8 mouse cellular contexts compared by ENCODE assay signal in genomic region chr16:45192613-45193012, GRCm38 (mm10). TPM values are rescaled to one million over a fixed set of nuclear protein-coding genes. Genes with fewer than 3 reads are reported as not detected.
DNase-seq lines count a peak whose midpoint lies in the region; ATAC-seq and TF ChIP-seq lines count a peak whose summit lies in the region.

No protein-coding gene starts in this region.

- TF ChIP-seq EP300 in liver, postnatal 0 days (IDR thresholded peaks at IDR 0.05; ENCODE audit: low read depth): no peak

- no peak overlapping the region for H3K4me2 ChIP-seq in liver, postnatal 0 days (ENCODE audit: low read depth, low read length)

- 0% methylated on average over 1 of the region's 1 CpGs for WGBS in liver, postnatal 0 days (ENCODE audit: insufficient replicate concordance)
- WGBS in thymus, adult 2 months: 0% methylated on average over 1 of the region's 1 CpGs

- H3K27me3 ChIP-seq in liver, postnatal 0 days (ENCODE audit: insufficient read depth, low read length): no peaks in the 10 kb centered on the region
- no peaks in the 10 kb centered on the region for H3K27me3 ChIP-seq in thymus, adult 2 months (ENCODE audit: control insufficient read depth, insufficient read depth, low read length)

- DNase-seq in CD4-positive helper T cell, adult 2 months (ENCODE audit: low read depth, low spot score): peak; percentile 75
- peak; percentile 82 for DNase-seq in adrenal gland, postnatal 14 days
- peak; percentile 65 for DNase-seq in embryo, embryonic 9.5 days (ENCODE audit: extremely low spot score)
- DNase-seq in heart, adult 8-10 months (ENCODE audit: low spot score): peak; percentile 71
- DNase-seq in kidney, postnatal 25 days: peak; percentile 79 to 90
- peak; percentile 76 for DNase-seq in liver, postnatal 0 days
- DNase-seq in ovary, adult 18-20 months (ENCODE audit: low spot score): peak; percentile 13
- peak; percentile 76 for DNase-seq in thymus, adult 2 months

- no peak overlapping the region for H3K9ac ChIP-seq in liver, postnatal 0 days (replicated peaks)

- no peak overlapping the region for H3K27ac ChIP-seq in liver, postnatal 0 days (ENCODE audit: low read depth)
- H3K27ac ChIP-seq in thymus, adult 2 months (ENCODE audit: control insufficient read depth, insufficient read depth, low read length): no peak overlapping the region

- no peak overlapping the region for H3K4me3 ChIP-seq in liver, postnatal 0 days (ENCODE audit: low read depth, low read length)
- H3K4me3 ChIP-seq in thymus, adult 2 months (ENCODE audit: control insufficient read depth, insufficient read depth, low read length): no peak overlapping the region

- peaks cover 20% of the 10 kb centered on the region for H3K36me3 ChIP-seq in liver, postnatal 0 days (replicated peaks; ENCODE audit: insufficient read depth, low read length)
- no peaks in the 10 kb centered on the region; the same call in none of the 2 replicates for H3K36me3 ChIP-seq in thymus, adult 2 months (ENCODE audit: control insufficient read depth, insufficient read depth, low read length)

- no peaks in the 10 kb centered on the region for H3K9me3 ChIP-seq in liver, postnatal 0 days (ENCODE audit: low read length)

- no peak for TF ChIP-seq POLR2A in thymus, adult 2 months (IDR thresholded peaks at IDR 0.05; ENCODE audit: control insufficient read depth, extremely low read depth, insufficient read depth, low read length, poor library complexity)

- no peaks in the 10 kb centered on the region for H3K4me1 ChIP-seq in liver, postnatal 0 days (ENCODE audit: insufficient read depth)
- no peaks in the 10 kb centered on the region for H3K4me1 ChIP-seq in thymus, adult 2 months (replicated peaks; ENCODE audit: control insufficient read depth, insufficient read depth, low read length)

- no peak for ATAC-seq in liver, postnatal 0 days

- TF ChIP-seq CTCF in liver, postnatal 0 days (IDR thresholded peaks at IDR 0.05; ENCODE audit: low read depth): peak; percentile 89
- TF ChIP-seq CTCF in thymus, adult 2 months (IDR thresholded peaks at IDR 0.05; ENCODE audit: borderline replicate concordance, control insufficient read depth, extremely low read depth, insufficient read depth, low read length, poor library complexity): no peak

RNA-seq across cellular contexts. Expression of gene Btla, which starts 31.5 kb away (rescaled TPM):
- 1.0 and 13.8 TPM in 2 replicates for total RNA-seq in adrenal gland, postnatal 14 days (2021)
- under 1 TPM; 0.37 to 0.43 (median 0.39) TPM for total RNA-seq in heart, adult 8-10 months (2022)
- 0.62 and 0.87 TPM in 2 replicates for polyA plus RNA-seq in liver, postnatal 0 days (2015; fragmentation: Nextera tagmentation; extraction: Ambion mirVana)
- 4.2 and 5.0 TPM in 2 replicates for polyA plus RNA-seq in thymus, adult 2 months (2012; rRNA removed)

RNA-seq across cellular contexts. Expression of gene Atg3, which starts 34.0 kb away (rescaled TPM):
- total RNA-seq in adrenal gland, postnatal 14 days (2021): 55.1 and 55.5 TPM in 2 replicates
- total RNA-seq in heart, adult 8-10 months (2022): 10 to 100 TPM; 21.6 to 24.2 (median 22.4) TPM
- 28.4 and 33.0 TPM in 2 replicates for polyA plus RNA-seq in liver, postnatal 0 days (2015; fragmentation: Nextera tagmentation; extraction: Ambion mirVana)
- 25.8 and 37.7 TPM in 2 replicates for polyA plus RNA-seq in thymus, adult 2 months (2012; rRNA removed)

RNA-seq across cellular contexts. Expression of gene Slc35a5, which starts 34.1 kb away (rescaled TPM):
- 28.4 and 29.1 TPM in 2 replicates for total RNA-seq in adrenal gland, postnatal 14 days (2021)
- 10 to 100 TPM in 2 of 4 experiments, 1 to 10 TPM in 2; 8.8 to 12.6 (median 10.2) TPM for total RNA-seq in heart, adult 8-10 months (2022)
- 8.1 and 8.2 TPM in 2 replicates for polyA plus RNA-seq in liver, postnatal 0 days (2015; fragmentation: Nextera tagmentation; extraction: Ambion mirVana)
- polyA plus RNA-seq in thymus, adult 2 months (2012; rRNA removed): 17.6 and 22.7 TPM in 2 replicates

Comparison
In these comparisons a context has a peak if more than half of its experiments do, and no peak if none do; other contexts are left out.
1. DNase-seq: peak in every context shown above with its lines; median percentile 84 in kidney, postnatal 25 days; 82 in adrenal gland, postnatal 14 days; 76 in liver, postnatal 0 days; 76 in thymus, adult 2 months; 75 in CD4-positive helper T cell, adult 2 months; 71 in heart, adult 8-10 months; 65 in embryo, embryonic 9.5 days; 13 in ovary, adult 18-20 months.